Mouse (Mus musculus) stomach, postnatal 0 days (tissue): ENCODE measurements around the gene Nr6a1. TPM values are rescaled to one million over a fixed set of nuclear protein-coding genes. Genes with fewer than 3 reads are reported as not detected.

Experiments
- ATAC-seq: fragments of 200-750 bp; cut with Nextera tagmentation; 2 replicates; pipeline ENCODE4 v1.8.0; 2017; ENCODE audit not compliant: low FRiP score, low TSS enrichment
- DNase-seq: peaks from one replicate; pipeline ENCODE4 v3.0.0-alpha.2; 2016; ENCODE audit warnings: low spot score
- H3K27ac ChIP-seq: fragments of 300-500 bp; sonication (generic); replicated peaks from 2 replicates; pipeline ENCODE4 v1.5.1; 2014; ENCODE audit warnings: mild to moderate bottlenecking, control low read depth
- H3K27me3 ChIP-seq: fragments of 300-500 bp; sonication (generic); 2 replicates; pipeline ENCODE4 v1.6.1; 2014; ENCODE audit warnings: low read length; ENCODE audit not compliant: control insufficient read depth, insufficient read depth
- H3K36me3 ChIP-seq: fragments of 300-500 bp; sonication (generic); 2 replicates; pipeline ENCODE4 v1.6.1; 2014; ENCODE audit warnings: low read length, mixed read lengths; ENCODE audit not compliant: control insufficient read depth, insufficient read depth
- H3K4me1 ChIP-seq: fragments of 300-500 bp; sonication (generic); replicated peaks from 2 replicates; pipeline ENCODE4 v1.6.1; 2014; ENCODE audit warnings: antibody characterized with exemption; ENCODE audit not compliant: control insufficient read depth, insufficient read depth
- H3K4me2 ChIP-seq: fragments of 300-500 bp; sonication (generic); replicated peaks from 2 replicates; pipeline ENCODE4 v1.6.1; 2014; ENCODE audit warnings: low read depth, mild to moderate bottlenecking, control low read depth, moderate library complexity
- H3K4me3 ChIP-seq: fragments of 300-500 bp; sonication (generic); 2 replicates; pipeline ENCODE4 v1.5.1; 2014; ENCODE audit warnings: low read depth, low read length, control low read depth
- H3K9ac ChIP-seq: fragments of 300-500 bp; sonication (generic); 2 replicates; pipeline ENCODE4 v1.6.1; 2014; ENCODE audit warnings: mild to moderate bottlenecking, low read length, control low read depth, mixed read lengths
- H3K9me3 ChIP-seq: fragments of 300-500 bp; sonication (generic); 2 replicates; pipeline ENCODE4 v1.6.1; 2016; ENCODE audit warnings: low read length; ENCODE audit not compliant: control insufficient read depth
- CTCF ChIP-seq: IDR thresholded peaks from 2 replicates; pipeline ENCODE4 v1.5.1; 2016; ENCODE audit warnings: antibody characterized with exemption, low read depth, mild to moderate bottlenecking, moderate library complexity
- EP300 ChIP-seq: optimal IDR thresholded peaks from 2 replicates; pipeline ENCODE3; 2016; ENCODE audit warnings: antibody characterized with exemption
- WGBS: fragments of 180-500 bp; shearing (Covaris S2); extraction: QIAGEN DNeasy Blood & Tissue Kit; methylation state at CpG from one replicate; pipeline ENCODE4 v1.1.7; 2014; 5-methylcytosine and 5-hydroxymethylcytosine counted together
- polyA plus RNA-seq: library from polyadenylated mRNA; unstranded; fragments of >200 nt; fragmentation: Nextera tagmentation; extraction: Ambion mirVana; gene quantifications from 2 replicates; pipeline ENCODE4 v1.2.1, GENCODE M21; 2015

Gene Nr6a1
- polyA plus RNA-seq, 1 experiment from 2014 or later: 0.59 TPM

GRCm38 (mm10) chr2:38823912-38824583 is 103.4 kb downstream of the Nr6a1 start:
- H3K9ac ChIP-seq: peak overlapping the region; percentile 47
- no peaks in the 10 kb centered on the region for H3K9me3 ChIP-seq
- no peaks in the 10 kb centered on the region for H3K27me3 ChIP-seq
- peak; percentile 64 for DNase-seq
- TF ChIP-seq CTCF: no peak
- TF ChIP-seq EP300: no peak
- ATAC-seq: peak; percentile 69
- WGBS: 2% methylated on average over 12 of the region's 12 CpGs
- peak overlapping the region; percentile 50 for H3K27ac ChIP-seq
- peak overlapping the region; percentile 70 for H3K4me2 ChIP-seq
- no peaks in the 10 kb centered on the region for H3K36me3 ChIP-seq
- no peaks in the 10 kb centered on the region for H3K4me1 ChIP-seq
- H3K4me3 ChIP-seq: peak overlapping the region; percentile 40

- ATAC-seq (no peak), DNase-seq (no peak)
- peak overlapping the region; percentile 70 for H3K4me2 ChIP-seq
- no peaks in the 10 kb centered on the region for H3K36me3 ChIP-seq
- H3K9ac ChIP-seq: peak overlapping the region; percentile 47
- H3K4me1 ChIP-seq: no peaks in the 10 kb centered on the region
- 4% methylated on average over 8 of the region's 8 CpGs for WGBS
- no peaks in the 10 kb centered on the region for H3K9me3 ChIP-seq
- peak overlapping the region; percentile 40 for H3K4me3 ChIP-seq
- peak overlapping the region; percentile 31 for H3K27ac ChIP-seq
- no peak for TF ChIP-seq EP300
- no peak for TF ChIP-seq CTCF
- H3K27me3 ChIP-seq: no peaks in the 10 kb centered on the region
Measured at GRCm38 (mm10) chr2:38823406-38823805, 104.1 kb downstream of the Nr6a1 start.

GRCm38 (mm10) chr2:38822995-38823394 is 104.5 kb downstream of the Nr6a1 start:
- H3K4me2 ChIP-seq: peak overlapping the region; percentile 70
- no peaks in the 10 kb centered on the region for H3K27me3 ChIP-seq
- peak overlapping the region; percentile 40 for H3K4me3 ChIP-seq
- 0 out of 2 replicates have a peak overlapping the region, but pooled peaks have one; percentile 5 for H3K9ac ChIP-seq
- H3K27ac ChIP-seq: peak overlapping the region; percentile 31
- TF ChIP-seq EP300 (no peak), CTCF (no peak)
- 6% methylated on average over 6 of the region's 6 CpGs for WGBS
- DNase-seq: peak; percentile 73
- H3K4me1 ChIP-seq: no peaks in the 10 kb centered on the region
- H3K36me3 ChIP-seq: no peaks in the 10 kb centered on the region
- H3K9me3 ChIP-seq: no peaks in the 10 kb centered on the region
- ATAC-seq: peak; percentile 93

GRCm38 (mm10) chr2:38817487-38817886 is 110.0 kb downstream of the Nr6a1 start:
- Histone ChIP-seq H3K4me1 (no peaks in the 10 kb centered on the region), H3K9ac (no peak overlapping the region), H3K36me3 (no peaks in the 10 kb centered on the region), H3K27ac (no peak overlapping the region), H3K9me3 (no peaks in the 10 kb centered on the region), H3K27me3 (no peaks in the 10 kb centered on the region), H3K4me3 (no peak overlapping the region), H3K4me2 (no peak overlapping the region)
- 72% methylated on average over 4 of the region's 4 CpGs for WGBS
- no peak for ATAC-seq
- no peak for DNase-seq
- TF ChIP-seq EP300 (no peak), CTCF (no peak)

DNA sequence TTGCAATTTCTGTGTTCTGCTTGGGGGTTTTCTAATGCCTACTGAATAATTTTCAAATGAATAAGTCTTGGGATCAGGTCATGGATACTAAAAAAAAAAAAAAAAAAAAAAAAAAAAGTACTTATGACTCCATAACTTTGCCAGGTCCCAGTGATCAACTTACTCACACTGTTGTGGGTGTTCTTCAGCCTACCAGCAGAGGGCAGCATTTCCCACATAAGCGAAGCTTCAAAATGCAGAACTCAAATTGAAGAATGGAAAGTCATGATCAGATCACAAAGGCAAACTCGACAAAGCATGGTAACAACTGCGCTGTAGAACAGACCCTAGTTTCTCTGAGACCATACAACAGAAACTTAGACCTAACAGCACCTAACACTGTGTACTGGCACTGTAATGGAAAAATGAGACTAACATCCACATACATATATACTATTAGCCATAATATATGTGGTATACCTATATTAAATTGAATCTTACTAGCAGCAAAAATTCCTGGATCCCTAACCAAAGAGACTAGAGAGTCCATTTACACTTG is 130.3 kb downstream of the Nr6a1 start:
- Histone ChIP-seq H3K36me3 (no peaks in the 10 kb centered on the region), H3K27ac (no peak overlapping the region), H3K4me3 (no peak overlapping the region), H3K9me3 (no peaks in the 10 kb centered on the region), H3K4me1 (no peaks in the 10 kb centered on the region), H3K4me2 (no peak overlapping the region), H3K27me3 (no peaks in the 10 kb centered on the region), H3K9ac (no peak overlapping the region)
- 10% methylated on average over 3 of the region's 3 CpGs for WGBS
- DNase-seq (peak; percentile 72), ATAC-seq (no peak)
- no peak for TF ChIP-seq EP300
- peak; percentile 93 for TF ChIP-seq CTCF

DNA sequence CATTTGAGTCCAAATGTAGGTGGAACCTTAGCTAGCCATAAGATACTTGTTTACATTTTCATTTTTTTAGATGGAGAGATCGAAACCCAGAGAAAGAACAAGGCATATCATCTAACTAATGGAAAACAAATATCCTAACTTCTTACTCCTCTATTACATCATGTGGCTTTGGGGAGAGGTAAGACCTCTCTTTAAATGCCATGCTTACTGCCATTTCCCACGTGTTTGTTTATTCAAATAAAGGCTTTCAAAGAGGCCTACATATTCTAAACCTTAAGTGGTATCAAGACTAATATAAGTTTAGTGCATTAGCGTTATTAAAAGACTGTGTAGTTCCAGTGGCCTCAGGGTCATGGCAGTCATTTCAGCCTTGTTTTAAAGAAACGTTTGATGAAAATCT is 140.2 kb downstream of the Nr6a1 start:
- no peaks in the 10 kb centered on the region for H3K27me3 ChIP-seq
- no peak overlapping the region for H3K4me2 ChIP-seq
- TF ChIP-seq CTCF (no peak), EP300 (no peak)
- H3K27ac ChIP-seq: no peak overlapping the region
- H3K9ac ChIP-seq: no peak overlapping the region
- no peaks in the 10 kb centered on the region for H3K4me1 ChIP-seq
- no peaks in the 10 kb centered on the region for H3K9me3 ChIP-seq
- 31% methylated on average over 4 of the region's 4 CpGs for WGBS
- H3K36me3 ChIP-seq: no peaks in the 10 kb centered on the region
- no peak for DNase-seq
- no peak overlapping the region for H3K4me3 ChIP-seq
- ATAC-seq: no peak
